Mouse (Mus musculus): ENCODE measurements around the gene Aox1.

DNA sequence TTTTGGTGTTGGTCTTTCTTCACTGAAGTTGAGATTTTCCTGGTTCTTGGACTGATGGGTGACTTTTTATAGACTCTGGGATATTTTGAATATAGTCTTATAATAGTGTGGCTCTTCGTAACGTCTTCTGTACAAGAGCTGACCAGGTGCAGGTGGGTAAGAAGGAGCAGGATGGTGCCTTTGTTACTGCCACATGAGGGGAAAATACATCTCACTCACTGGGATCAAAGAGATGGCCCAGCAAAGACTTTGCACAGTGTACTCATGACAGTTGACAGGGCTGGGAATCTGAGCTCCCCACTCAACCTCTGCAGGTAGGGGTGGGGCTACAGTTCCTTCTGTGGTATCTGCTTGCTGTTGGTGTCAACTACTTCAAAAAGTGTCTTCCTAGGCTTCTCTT lies 44.5 kb downstream of the Aox1 start:
- no peak for TF ChIP-seq CTCF (IDR thresholded peaks at IDR 0.05; ENCODE audit: low read depth)
- no peak for TF ChIP-seq EP300 (IDR thresholded peaks at IDR 0.05; ENCODE audit: low read depth)

Measured in liver, embryonic 14.5 days (tissue).